Mouse (Mus musculus) C2C12 (cell line): Measurements from ENCODE around the gene Prss29.

Experiments
- CEBPB ChIP-seq: IDR thresholded peaks from one replicate; pipeline ENCODE4 v1.6.1; 2011; ENCODE audit warnings: low read depth, mild to moderate bottlenecking, control low read depth, moderate library complexity
- CTCF ChIP-seq: IDR thresholded peaks from one replicate; pipeline ENCODE4 v1.5.1; 2011; ENCODE audit not compliant: control insufficient read depth, insufficient read depth, insufficient read length
- FOSL1 ChIP-seq: IDR thresholded peaks from one replicate; pipeline ENCODE4 v1.8.0; 2011; ENCODE audit warnings: mild to moderate bottlenecking, low read length; ENCODE audit not compliant: poor library complexity, insufficient read depth, severe bottlenecking
- MAX ChIP-seq: IDR thresholded peaks from one replicate; pipeline ENCODE4 v1.6.1; 2011; ENCODE audit warnings: mild to moderate bottlenecking, control low read depth
- MYOD1 ChIP-seq: IDR thresholded peaks from one replicate; pipeline ENCODE4 v1.6.1; 2011; ENCODE audit warnings: low read depth; ENCODE audit not compliant: control insufficient read depth, insufficient read length
- MYOG ChIP-seq: IDR thresholded peaks from one replicate; pipeline ENCODE4 v1.6.1; 2011; ENCODE audit not compliant: control insufficient read depth, insufficient read length; ENCODE audit errors: extremely low read depth
- USF1 ChIP-seq: IDR thresholded peaks from one replicate; pipeline ENCODE4 v1.6.1; 2011; ENCODE audit warnings: low read depth, mild to moderate bottlenecking, control low read depth, moderate library complexity

GRCm38 (mm10) chr17:25340003-25340402 is 21.5 kb downstream of the Prss29 start:
- TF ChIP-seq CTCF (no peak), MYOD1 (no peak), MAX (no peak), USF1 (no peak), CEBPB (no peak), MYOG (no peak), FOSL1 (no peak)
